Comparison of ENCODE assay signal across 8 mouse cellular contexts in the genomic region with DNA sequence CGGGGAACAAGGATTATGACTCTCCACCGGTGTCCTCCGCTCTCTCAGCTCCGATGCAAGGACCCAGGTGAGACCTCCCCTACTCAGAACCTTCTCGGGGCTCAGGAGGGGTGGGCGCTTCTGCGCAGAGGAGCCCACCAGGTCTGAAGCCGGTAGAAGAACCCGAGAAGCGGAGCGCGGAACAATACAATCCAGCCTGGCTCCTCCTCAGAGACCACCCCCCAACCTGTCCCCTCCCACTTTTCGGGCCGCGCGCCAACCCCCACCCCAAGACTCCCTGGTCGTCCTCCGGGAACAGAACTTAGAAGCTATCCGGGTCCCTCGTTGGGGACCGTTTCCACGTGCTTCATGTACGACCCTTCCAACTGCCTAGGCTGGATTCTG. TPM values are rescaled to one million over a fixed set of nuclear protein-coding genes. Genes with fewer than 3 reads are reported as not detected.
A peak's percentile ranks its signal among the peaks of the same experiment; 100 is the strongest.
DNase-seq lines count a peak whose midpoint lies in the region; ATAC-seq and TF ChIP-seq lines count a peak whose summit lies in the region.

Wdr86 (minus strand) TSS at position 240 of the 384 bp plus-strand sequence.

- H3K4me2 ChIP-seq in forebrain, embryonic 15.5 days (replicated peaks), result peak within 1 kb of the TSS; percentile 46
- peak within 1 kb of the TSS; percentile 88 for H3K4me2 ChIP-seq in stomach, postnatal 0 days (replicated peaks; ENCODE audit: low read depth)

- peak; percentile 53 for DNase-seq in retina, embryonic 14.5 days (ENCODE audit: low spot score)
- DNase-seq in retina, postnatal 1 day, result no peak
- DNase-seq in liver, result peak; percentile 41
- DNase-seq in stomach, postnatal 0 days (ENCODE audit: low spot score), result no peak
- DNase-seq in cerebellum, adult 11-12 months, result no peak
- no peak for DNase-seq in thymus, postnatal 0 days (ENCODE audit: low spot score)
- no peak for DNase-seq in right cerebral cortex, postnatal 14 days

- H3K27ac ChIP-seq in forebrain, embryonic 15.5 days (replicated peaks), result no peak within 1 kb of the TSS
- peak within 1 kb of the TSS; percentile 18; the same call in 1 of the 2 replicates for H3K27ac ChIP-seq in stomach, postnatal 0 days (replicated peaks)

- 0 out of 2 replicates have a peak, but pooled peaks have one; percentile 51 for ATAC-seq in forebrain, embryonic 15.5 days (replicated peaks)
- peak; percentile 18; the same call in 1 of the 2 replicates for ATAC-seq in stomach, postnatal 0 days (ENCODE audit: low FRiP score, low TSS enrichment)

- H3K4me1 ChIP-seq in forebrain, embryonic 15.5 days, result peaks cover 15% of the 10 kb centered on the region
- H3K4me1 ChIP-seq in stomach, postnatal 0 days (replicated peaks; ENCODE audit: control insufficient read depth, insufficient read depth), result peaks cover 4% of the 10 kb centered on the region; the same call in 1 of the 2 replicates

- no peaks in the 10 kb centered on the region for H3K9me3 ChIP-seq in forebrain, embryonic 15.5 days
- H3K9me3 ChIP-seq in stomach, postnatal 0 days (ENCODE audit: control insufficient read depth, low read length), result no peaks in the 10 kb centered on the region

- WGBS in forebrain, embryonic 15.5 days, result under 1% methylated on average over 23 of the region's 23 CpGs
- 2% methylated on average over 23 of the region's 23 CpGs for WGBS in stomach, postnatal 0 days

- H3K9ac ChIP-seq in forebrain, embryonic 15.5 days (replicated peaks), result peak within 1 kb of the TSS; percentile 14
- peak within 1 kb of the TSS; percentile 60 for H3K9ac ChIP-seq in stomach, postnatal 0 days (ENCODE audit: low read length)

- H3K4me3 ChIP-seq in forebrain, embryonic 15.5 days, result peak within 1 kb of the TSS; percentile 38
- peak within 1 kb of the TSS; percentile 50 for H3K4me3 ChIP-seq in stomach, postnatal 0 days (ENCODE audit: low read depth, low read length)

- peaks cover 35% of the 10 kb centered on the region for H3K27me3 ChIP-seq in forebrain, embryonic 15.5 days
- no peaks in the 10 kb centered on the region for H3K27me3 ChIP-seq in stomach, postnatal 0 days (ENCODE audit: control insufficient read depth, insufficient read depth, low read length)

- H3K36me3 ChIP-seq in forebrain, embryonic 15.5 days, result no peaks in the 10 kb centered on the region
- no peaks in the 10 kb centered on the region for H3K36me3 ChIP-seq in stomach, postnatal 0 days (ENCODE audit: control insufficient read depth, insufficient read depth, low read length)

- no peak for TF ChIP-seq EP300 in stomach, postnatal 0 days (optimal IDR thresholded peaks at IDR 0.05)

- TF ChIP-seq CTCF in stomach, postnatal 0 days (IDR thresholded peaks at IDR 0.05; ENCODE audit: low read depth), result no peak

RNA-seq across cellular contexts. Expression of gene Wdr86, which starts in this region (rescaled TPM):
- 4.0 and 4.5 TPM in 2 replicates for polyA plus RNA-seq in forebrain, embryonic 15.5 days (2015; fragmentation: Nextera tagmentation; extraction: Ambion mirVana)
- 2.7 and 3.3 TPM in 2 replicates for polyA plus RNA-seq in stomach, postnatal 0 days (2015; fragmentation: Nextera tagmentation; extraction: Ambion mirVana)
- 2.0 and 2.4 TPM in 2 replicates for polyA plus RNA-seq in thymus, postnatal 0 days (2015; fragmentation: Nextera tagmentation; extraction: Ambion mirVana)

Comparison
In these comparisons a context has a peak if more than half of its experiments do, and no peak if none do; other contexts are left out.
1. DNase-seq: peak in retina, embryonic 14.5 days (single experiment) and liver (single experiment); none in retina, postnatal 1 day (single experiment), stomach, postnatal 0 days (single experiment), cerebellum, adult 11-12 months (single experiment), thymus, postnatal 0 days (single experiment) and right cerebral cortex, postnatal 14 days (single experiment).